Mouse (Mus musculus): Measurements from ENCODE around the gene Mcm2. TPM values are rescaled to one million over a fixed set of nuclear protein-coding genes. Genes with fewer than 3 reads are reported as not detected.

The Mcm2 gene
- 119 and 138 TPM in 2 replicates for polyA plus RNA-seq (2014; fragmentation: Nextera tagmentation; extraction: Ambion mirVana)

DNA sequence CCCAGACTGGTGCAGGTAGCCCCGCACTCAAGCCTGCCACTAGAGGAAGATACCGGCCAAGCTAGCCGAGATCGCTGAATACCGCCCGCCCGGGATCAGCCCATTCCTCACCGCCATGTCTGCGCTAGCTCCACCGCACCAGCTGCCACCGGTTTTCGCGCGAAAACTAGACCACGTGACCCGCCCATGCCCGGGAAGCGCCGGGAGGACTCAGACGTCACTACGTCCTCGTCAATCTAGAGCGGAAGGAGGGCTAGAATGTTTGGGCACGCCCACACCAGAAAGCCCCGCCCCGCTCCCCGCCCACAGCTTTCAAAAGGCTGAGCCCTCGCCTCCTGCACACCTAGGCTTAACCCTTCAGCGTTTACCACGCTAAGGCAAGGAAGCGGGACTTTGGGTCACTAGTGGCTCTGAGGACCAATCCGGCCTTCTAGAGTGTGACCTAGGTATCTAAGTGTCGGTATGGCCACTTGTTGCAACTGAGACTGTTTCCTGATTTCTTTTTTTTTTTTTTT lies at the start of gene Mcm2:
Gene Mcm2 (minus strand): TSS at position 247 of the 515 bp plus-strand sequence.
- Histone ChIP-seq H3K4me1 (ENCODE audit: control insufficient read depth, insufficient read depth, low read length) (peaks cover 27% of the 10 kb centered on the region), H3K27me3 (ENCODE audit: control insufficient read depth, insufficient read depth, low read length) (no peaks in the 10 kb centered on the region), H3K27ac (ENCODE audit: low read depth, low read length) (peak within 1 kb of the TSS; percentile 84), H3K4me3 (ENCODE audit: low read depth, low read length) (peak within 1 kb of the TSS; percentile 83), H3K9ac (ENCODE audit: low read depth, low read length) (peak within 1 kb of the TSS; percentile 91), H3K9me3 (replicated peaks; ENCODE audit: control insufficient read depth, low read length) (no peaks in the 10 kb centered on the region), H3K36me3 (ENCODE audit: control insufficient read depth, insufficient read depth, low read length) (peaks cover 15% of the 10 kb centered on the region), H3K4me2 (peak within 1 kb of the TSS; percentile 75)
- peak; percentile 79 for ATAC-seq (replicated peaks; ENCODE audit: insufficient number of reproducible peaks, low FRiP score, low TSS enrichment)
- WGBS (ENCODE audit: insufficient replicate concordance), result under 1% methylated on average over 33 of the region's 33 CpGs

DNA sequence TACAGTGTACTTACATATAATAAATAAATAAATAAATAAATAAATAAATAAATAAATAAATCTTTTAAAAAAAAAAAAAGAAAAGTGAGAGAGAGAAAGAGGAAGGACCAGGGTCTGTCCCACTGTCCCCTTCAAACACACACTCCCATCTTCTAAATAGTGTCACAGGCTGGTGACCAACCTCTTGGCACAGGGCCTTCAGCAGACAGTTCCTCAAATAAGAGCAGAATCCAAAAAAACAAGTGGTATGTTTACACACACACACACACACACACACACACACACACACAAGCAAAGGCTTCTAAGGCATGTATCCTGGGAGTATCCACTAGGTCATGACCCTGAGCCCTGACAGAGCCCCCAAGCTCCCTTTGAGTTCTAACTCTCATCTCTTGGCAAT lies 49.2 kb upstream of the Mcm2 start:
- no peaks in the 10 kb centered on the region for H3K36me3 ChIP-seq (ENCODE audit: control insufficient read depth, insufficient read depth, low read length)
- H3K27ac ChIP-seq (ENCODE audit: low read depth, low read length), result no peak overlapping the region
- no peak overlapping the region for H3K9ac ChIP-seq (ENCODE audit: low read depth, low read length)
- H3K4me1 ChIP-seq (ENCODE audit: control insufficient read depth, insufficient read depth, low read length), result 0 out of 2 replicates have a peak, but pooled peaks cover under 1% of the 10 kb centered on the region
- no peaks in the 10 kb centered on the region for H3K9me3 ChIP-seq (replicated peaks; ENCODE audit: control insufficient read depth, low read length)
- ATAC-seq (replicated peaks; ENCODE audit: insufficient number of reproducible peaks, low FRiP score, low TSS enrichment), result no peak
- H3K4me3 ChIP-seq (ENCODE audit: low read depth, low read length), result no peak overlapping the region
- no peaks in the 10 kb centered on the region for H3K27me3 ChIP-seq (ENCODE audit: control insufficient read depth, insufficient read depth, low read length)
- no peak overlapping the region for H3K4me2 ChIP-seq

DNA sequence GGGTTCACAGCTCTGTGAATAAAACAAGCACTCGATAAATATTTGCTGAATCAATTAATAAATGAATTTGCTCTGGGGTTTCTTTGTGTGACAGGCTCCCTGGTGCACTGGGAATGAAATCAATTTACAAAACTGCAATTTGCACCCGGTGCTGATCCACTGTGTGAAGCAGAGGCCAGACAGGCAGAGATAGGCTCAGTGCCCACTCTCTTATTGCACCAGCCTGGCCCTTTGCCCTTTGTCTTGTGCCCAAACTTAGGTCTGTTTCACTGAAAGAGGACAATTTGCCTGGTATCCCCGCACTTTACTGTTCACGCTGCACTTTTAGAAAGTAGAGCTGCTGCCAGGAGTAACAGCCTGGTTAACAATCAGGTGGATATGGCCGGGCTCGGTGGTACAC lies 47.9 kb upstream of the Mcm2 start:
- Histone ChIP-seq H3K27me3 (ENCODE audit: control insufficient read depth, insufficient read depth, low read length) (no peaks in the 10 kb centered on the region), H3K4me1 (ENCODE audit: control insufficient read depth, insufficient read depth, low read length) (peaks cover 9% of the 10 kb centered on the region), H3K36me3 (ENCODE audit: control insufficient read depth, insufficient read depth, low read length) (no peaks in the 10 kb centered on the region), H3K27ac (ENCODE audit: low read depth, low read length) (no peak overlapping the region), H3K9me3 (replicated peaks; ENCODE audit: control insufficient read depth, low read length) (no peaks in the 10 kb centered on the region), H3K9ac (ENCODE audit: low read depth, low read length) (no peak overlapping the region), H3K4me2 (no peak overlapping the region), H3K4me3 (ENCODE audit: low read depth, low read length) (no peak overlapping the region)
- WGBS (ENCODE audit: insufficient replicate concordance), result 80% methylated on average over 6 of the region's 6 CpGs
- ATAC-seq (replicated peaks; ENCODE audit: insufficient number of reproducible peaks, low FRiP score, low TSS enrichment), result no peak

DNA sequence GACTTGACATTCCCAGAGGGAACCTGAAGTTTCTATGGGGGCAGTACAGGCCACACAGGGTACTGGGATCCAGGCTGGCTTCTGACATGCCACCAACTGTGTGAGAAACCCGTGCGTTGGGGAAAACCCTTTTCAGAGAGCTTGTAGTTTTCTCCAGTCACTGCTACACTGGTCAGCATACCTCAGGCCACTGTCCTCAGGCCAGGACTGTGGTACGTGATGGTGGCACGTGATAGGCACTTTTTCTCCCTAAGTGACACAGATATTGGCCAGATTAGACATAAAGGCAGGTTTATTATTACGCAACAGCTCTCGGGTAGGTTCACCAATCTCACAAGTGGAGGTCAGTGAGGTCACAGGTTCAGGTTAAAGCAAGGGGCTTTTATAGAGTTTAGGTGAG lies 45.1 kb upstream of the Mcm2 start:
- H3K4me1 ChIP-seq (ENCODE audit: control insufficient read depth, insufficient read depth, low read length), result peaks cover 36% of the 10 kb centered on the region
- H3K9me3 ChIP-seq (replicated peaks; ENCODE audit: control insufficient read depth, low read length), result no peaks in the 10 kb centered on the region
- 71% methylated on average over 6 of the region's 6 CpGs for WGBS (ENCODE audit: insufficient replicate concordance)
- H3K4me2 ChIP-seq, result no peak overlapping the region
- H3K27me3 ChIP-seq (ENCODE audit: control insufficient read depth, insufficient read depth, low read length), result no peaks in the 10 kb centered on the region
- no peak overlapping the region for H3K9ac ChIP-seq (ENCODE audit: low read depth, low read length)
- H3K27ac ChIP-seq (ENCODE audit: low read depth, low read length), result no peak overlapping the region
- no peak for ATAC-seq (replicated peaks; ENCODE audit: insufficient number of reproducible peaks, low FRiP score, low TSS enrichment)
- no peak overlapping the region for H3K4me3 ChIP-seq (ENCODE audit: low read depth, low read length)
- H3K36me3 ChIP-seq (ENCODE audit: control insufficient read depth, insufficient read depth, low read length), result no peaks in the 10 kb centered on the region

DNA sequence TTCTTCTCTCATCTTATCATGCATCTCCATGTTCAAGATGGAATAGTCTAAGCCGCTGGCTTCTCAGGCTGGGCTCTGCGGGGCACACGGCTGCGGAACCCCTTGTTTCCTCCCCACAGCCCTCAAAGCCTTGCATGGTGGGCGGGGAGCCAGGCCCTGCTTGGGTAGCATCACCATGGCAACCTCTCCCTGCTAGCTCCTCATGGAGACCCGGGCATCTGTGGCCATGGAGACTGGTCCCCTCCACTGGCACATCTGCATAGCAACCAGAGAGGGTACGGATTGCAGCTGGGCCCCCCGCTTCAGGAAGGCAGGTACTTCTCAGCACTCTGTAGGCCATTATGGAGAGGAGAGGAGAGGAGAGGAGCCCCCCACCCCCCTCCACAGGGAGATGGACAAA lies 44.0 kb upstream of the Mcm2 start:
- ATAC-seq (replicated peaks; ENCODE audit: insufficient number of reproducible peaks, low FRiP score, low TSS enrichment), result no peak
- 0 out of 2 replicates have a peak overlapping the region, but pooled peaks have one; percentile 88 for H3K27ac ChIP-seq (ENCODE audit: low read depth, low read length)
- H3K4me1 ChIP-seq (ENCODE audit: control insufficient read depth, insufficient read depth, low read length), result peaks cover 45% of the 10 kb centered on the region
- no peak overlapping the region for H3K9ac ChIP-seq (ENCODE audit: low read depth, low read length)
- 51% methylated on average over 8 of the region's 8 CpGs for WGBS (ENCODE audit: insufficient replicate concordance)
- H3K36me3 ChIP-seq (ENCODE audit: control insufficient read depth, insufficient read depth, low read length), result no peaks in the 10 kb centered on the region
- no peaks in the 10 kb centered on the region for H3K27me3 ChIP-seq (ENCODE audit: control insufficient read depth, insufficient read depth, low read length)
- H3K4me3 ChIP-seq (ENCODE audit: low read depth, low read length), result no peak overlapping the region
- H3K9me3 ChIP-seq (replicated peaks; ENCODE audit: control insufficient read depth, low read length), result no peaks in the 10 kb centered on the region
- no peak overlapping the region for H3K4me2 ChIP-seq

DNA sequence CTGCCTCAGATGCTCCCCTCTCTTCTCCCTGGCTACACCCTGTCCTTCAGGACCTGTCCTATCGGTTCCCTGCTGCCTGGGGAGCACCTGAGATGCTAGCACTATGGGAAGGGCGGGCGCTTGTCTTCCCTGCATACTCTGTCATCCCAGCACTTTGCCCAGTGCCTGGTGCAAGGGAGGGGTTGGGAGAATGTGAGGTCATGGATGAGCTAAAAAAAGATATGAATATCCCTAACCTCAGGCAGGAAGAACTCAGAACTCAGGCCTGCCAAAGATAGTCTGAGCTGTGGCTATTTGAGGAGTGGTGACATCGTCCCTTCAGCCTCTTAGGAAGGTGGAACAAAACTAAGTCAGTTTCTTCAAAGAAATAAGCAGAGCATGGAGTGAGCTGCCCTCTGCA lies 43.0 kb upstream of the Mcm2 start:
- H3K9me3 ChIP-seq (replicated peaks; ENCODE audit: control insufficient read depth, low read length), result no peaks in the 10 kb centered on the region
- no peaks in the 10 kb centered on the region for H3K36me3 ChIP-seq (ENCODE audit: control insufficient read depth, insufficient read depth, low read length)
- H3K4me3 ChIP-seq (ENCODE audit: low read depth, low read length), result no peak overlapping the region
- no peaks in the 10 kb centered on the region for H3K27me3 ChIP-seq (ENCODE audit: control insufficient read depth, insufficient read depth, low read length)
- ATAC-seq (replicated peaks; ENCODE audit: insufficient number of reproducible peaks, low FRiP score, low TSS enrichment), result peak; percentile 50; the same call in 1 of the 2 replicates
- H3K4me2 ChIP-seq, result peak overlapping the region; percentile 11; the same call in 1 of the 2 replicates
- WGBS (ENCODE audit: insufficient replicate concordance), result 48% methylated on average over 4 of the region's 4 CpGs
- H3K9ac ChIP-seq (ENCODE audit: low read depth, low read length), result peak overlapping the region; percentile 56; the same call in 1 of the 2 replicates
- H3K27ac ChIP-seq (ENCODE audit: low read depth, low read length), result peak overlapping the region; percentile 88
- H3K4me1 ChIP-seq (ENCODE audit: control insufficient read depth, insufficient read depth, low read length), result peaks cover 47% of the 10 kb centered on the region

DNA sequence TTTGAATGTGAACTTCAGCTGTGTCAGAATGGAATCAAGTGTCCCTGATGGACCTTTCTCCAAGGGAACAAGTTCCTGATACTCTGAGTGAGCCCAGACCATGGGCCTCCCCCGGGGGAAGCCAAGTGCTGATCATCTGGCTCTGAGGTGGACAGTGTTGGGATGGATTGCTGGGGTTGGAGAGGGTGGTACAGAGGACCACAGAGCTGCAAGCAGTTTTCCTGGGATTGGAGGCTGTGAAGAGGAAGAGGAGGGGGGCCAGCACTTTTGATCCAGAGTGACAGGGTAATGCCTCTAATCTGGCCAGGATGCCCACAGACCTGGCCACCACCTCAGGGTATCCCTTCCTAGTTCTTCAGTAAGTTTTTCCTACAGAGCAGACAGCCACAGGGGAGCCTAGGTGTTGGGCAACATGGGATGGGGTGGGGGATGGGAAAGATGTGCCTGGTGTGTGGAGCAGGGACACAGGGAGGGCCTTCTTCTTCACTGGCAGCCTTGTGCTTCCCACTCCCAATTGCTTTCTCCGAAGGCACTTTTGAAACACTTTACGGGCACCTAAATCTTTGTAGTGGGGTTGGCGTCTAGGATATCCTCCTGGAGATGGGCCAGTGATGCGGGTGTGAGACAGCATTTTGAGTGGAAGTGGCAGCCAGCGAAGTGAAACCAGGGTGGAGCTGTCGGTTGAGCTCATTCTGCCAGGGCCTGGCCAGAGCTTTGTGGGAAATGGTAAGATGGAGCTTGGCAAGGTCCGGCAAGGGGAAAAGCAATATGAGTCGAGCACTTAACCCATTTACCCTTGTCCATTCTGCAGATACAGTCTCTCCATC lies 41.7 kb upstream of the Mcm2 start:
- Histone ChIP-seq H3K4me3 (ENCODE audit: low read depth, low read length) (no peak overlapping the region), H3K27ac (ENCODE audit: low read depth, low read length) (peak overlapping the region; percentile 88)

DNA sequence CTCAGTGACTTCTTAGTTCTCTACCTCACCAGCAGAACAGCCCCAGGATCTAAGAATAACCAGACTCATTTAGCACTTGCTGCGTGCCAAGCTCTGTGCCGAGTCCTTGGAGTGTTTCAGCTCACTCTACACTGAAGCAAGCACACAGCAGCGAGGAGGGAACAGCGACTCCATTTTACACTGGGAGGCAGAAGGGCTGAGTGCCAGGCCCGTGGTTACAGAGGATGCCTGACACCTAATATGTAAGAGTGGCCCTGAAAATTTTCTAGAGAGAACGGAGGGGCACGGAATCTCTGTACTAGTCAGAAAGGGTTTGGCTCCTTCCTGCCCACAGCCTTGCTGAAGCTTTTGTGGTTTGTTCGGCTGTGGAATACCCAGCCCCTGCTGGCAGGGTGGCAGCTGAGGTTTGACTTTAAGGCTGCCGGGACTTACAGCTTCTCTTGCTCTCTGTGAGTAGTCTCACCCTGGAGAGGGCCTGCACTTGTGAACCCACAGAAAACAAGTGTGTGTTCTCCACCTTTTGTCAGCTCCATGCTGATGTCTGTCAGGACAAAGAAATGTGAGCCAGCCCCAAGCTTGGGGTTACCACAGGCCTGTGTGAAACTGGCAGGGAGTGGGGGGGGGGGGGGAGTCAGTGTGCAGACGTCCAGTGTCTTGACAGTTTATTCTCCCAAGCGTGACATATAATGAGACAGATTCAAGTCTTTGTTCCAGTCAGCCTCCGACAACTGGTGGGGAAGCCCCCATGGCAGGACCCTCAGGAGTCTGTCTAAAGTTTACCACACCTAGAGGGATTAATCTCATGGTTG lies 40.9 kb upstream of the Mcm2 start:
- Histone ChIP-seq H3K27ac (ENCODE audit: low read depth, low read length) (peak overlapping the region; percentile 71), H3K4me2 (peak overlapping the region; percentile 31), H3K36me3 (ENCODE audit: control insufficient read depth, insufficient read depth, low read length) (no peaks in the 10 kb centered on the region), H3K9me3 (replicated peaks; ENCODE audit: control insufficient read depth, low read length) (no peaks in the 10 kb centered on the region), H3K27me3 (ENCODE audit: control insufficient read depth, insufficient read depth, low read length) (no peaks in the 10 kb centered on the region), H3K4me1 (ENCODE audit: control insufficient read depth, insufficient read depth, low read length) (peaks cover 51% of the 10 kb centered on the region), H3K4me3 (ENCODE audit: low read depth, low read length) (no peak overlapping the region), H3K9ac (ENCODE audit: low read depth, low read length) (peak overlapping the region; percentile 54; the same call in 1 of the 2 replicates)
- no peak for ATAC-seq (replicated peaks; ENCODE audit: insufficient number of reproducible peaks, low FRiP score, low TSS enrichment)
- 46% methylated on average over 12 of the region's 12 CpGs for WGBS (ENCODE audit: insufficient replicate concordance)

More for the DNA sequence above, 41.7 kb upstream of the Mcm2 start:
- no peak for ATAC-seq (replicated peaks; ENCODE audit: insufficient number of reproducible peaks, low FRiP score, low TSS enrichment)
- Histone ChIP-seq H3K9ac (ENCODE audit: low read depth, low read length) (0 out of 2 replicates have a peak overlapping the region, but pooled peaks have one; percentile 54), H3K36me3 (ENCODE audit: control insufficient read depth, insufficient read depth, low read length) (no peaks in the 10 kb centered on the region), H3K4me2 (no peak overlapping the region), H3K9me3 (replicated peaks; ENCODE audit: control insufficient read depth, low read length) (no peaks in the 10 kb centered on the region), H3K4me1 (ENCODE audit: control insufficient read depth, insufficient read depth, low read length) (peaks cover 51% of the 10 kb centered on the region), H3K27me3 (ENCODE audit: control insufficient read depth, insufficient read depth, low read length) (no peaks in the 10 kb centered on the region)
- WGBS (ENCODE audit: insufficient replicate concordance), result 79% methylated on average over 9 of the region's 9 CpGs
